Mouse (Mus musculus) kidney, adult 18-20 months (tissue): Measurements from ENCODE around the gene Gcn1l1.
A peak's percentile ranks its signal among the peaks of the same experiment; 100 is the strongest.
"Not testable (repeated sequence)": the region's sequence is repeated elsewhere in the genome, so short reads cannot be mapped to it uniquely, and the experiment has no call there.

Source experiments
- DNase-seq: peaks from one replicate; pipeline ENCODE4 v3.0.0; 2021

Gcn1l1 gene

GRCm38 (mm10) chr5:115564737-115565393 lies at the start of gene Gcn1l1:
Gcn1l1 (plus strand) TSS chr5:115565254.
- peak; percentile 81 for DNase-seq

GRCm38 (mm10) chr5:115516081-115516907 lies 48.8 kb upstream of the Gcn1l1 start:
- no peak for DNase-seq

- DNase-seq, result no peak
Observed at GRCm38 (mm10) chr5:115516908-115517307, 48.1 kb upstream of the Gcn1l1 start.

- no peak for DNase-seq
Observed at GRCm38 (mm10) chr5:115517501-115517900, 47.6 kb upstream of the Gcn1l1 start.

- not testable (repeated sequence) for DNase-seq
Observed at GRCm38 (mm10) chr5:115518214-115518613, 46.8 kb upstream of the Gcn1l1 start.

- DNase-seq, result peak; percentile 69
Observed at GRCm38 (mm10) chr5:115520325-115520869, 44.7 kb upstream of the Gcn1l1 start.

- peak; percentile 84 for DNase-seq
Observed at GRCm38 (mm10) chr5:115521553-115522461, 43.2 kb upstream of the Gcn1l1 start.

GRCm38 (mm10) chr5:115522531-115522930 lies 42.5 kb upstream of the Gcn1l1 start:
- no peak for DNase-seq

- no peak for DNase-seq
Observed at GRCm38 (mm10) chr5:115522981-115523499, 42.0 kb upstream of the Gcn1l1 start.

- DNase-seq, result peak; percentile 64
Observed at GRCm38 (mm10) chr5:115523971-115524370, 41.1 kb upstream of the Gcn1l1 start.

- no peak for DNase-seq
Observed at GRCm38 (mm10) chr5:115524471-115524870, 40.6 kb upstream of the Gcn1l1 start.

GRCm38 (mm10) chr5:115525416-115525815 lies 39.6 kb upstream of the Gcn1l1 start:
- DNase-seq, result peak; percentile 31

- DNase-seq, result peak; percentile 21
Observed at GRCm38 (mm10) chr5:115525943-115526342, 39.1 kb upstream of the Gcn1l1 start.

GRCm38 (mm10) chr5:115526456-115527202 lies 38.4 kb upstream of the Gcn1l1 start:
- DNase-seq, result no peak

GRCm38 (mm10) chr5:115528128-115528527 lies 36.9 kb upstream of the Gcn1l1 start:
- no peak for DNase-seq

- DNase-seq, result no peak
Observed at GRCm38 (mm10) chr5:115529364-115529741, 35.7 kb upstream of the Gcn1l1 start.

GRCm38 (mm10) chr5:115529742-115530446 lies 35.2 kb upstream of the Gcn1l1 start:
- DNase-seq, result no peak

GRCm38 (mm10) chr5:115530447-115530809 lies 34.6 kb upstream of the Gcn1l1 start:
- peak; percentile 47 for DNase-seq

GRCm38 (mm10) chr5:115531671-115532270 lies 33.3 kb upstream of the Gcn1l1 start:
- DNase-seq, result peak; percentile 72

GRCm38 (mm10) chr5:115534290-115534731 lies 30.7 kb upstream of the Gcn1l1 start:
- peak; percentile 62 for DNase-seq

GRCm38 (mm10) chr5:115534856-115535255 lies 30.2 kb upstream of the Gcn1l1 start:
- peak; percentile 54 for DNase-seq
